ENCODE assay signal across 8 mouse cellular contexts in genomic region chr5:142817524-142818434, GRCm38 (mm10). TPM values are rescaled to one million over a fixed set of nuclear protein-coding genes. Genes with fewer than 3 reads are reported as not detected.
DNase-seq lines count a peak whose midpoint lies in the region; ATAC-seq lines count a peak whose summit lies in the region.

TSS of gene Tnrc18 (minus strand) at chr5:142817662.

- peak within 1 kb of the TSS; percentile 94 for H3K4me2 ChIP-seq in hindbrain, embryonic 12.5 days (replicated peaks)

- H3K4me3 ChIP-seq in hindbrain, embryonic 12.5 days: peak within 1 kb of the TSS; percentile 85

- H3K27me3 ChIP-seq in hindbrain, embryonic 12.5 days: no peaks in the 10 kb centered on the region

- no peaks in the 10 kb centered on the region for H3K9me3 ChIP-seq in hindbrain, embryonic 12.5 days (replicated peaks)

- peak; percentile 100 for DNase-seq in Muller cell, postnatal 12 days (ENCODE audit: inconsistent ontology term)
- peak; percentile 100 for DNase-seq in cerebellum, postnatal 10 days
- DNase-seq in frontal cortex, postnatal 14 days (ENCODE audit: low spot score in 2 of 2): peak; percentile 98 to 99
- DNase-seq in layer of hippocampus, postnatal 14 days (ENCODE audit: low spot score in 2 of 2): peak; percentile 100
- peak; percentile 99 for DNase-seq in lung, postnatal 10 days
- DNase-seq in ovary, postnatal 36 days (ENCODE audit: low spot score): peak; percentile 99
- peak; percentile 59 to 61 for DNase-seq in thymus, postnatal 36 days

- peak; percentile 76 for ATAC-seq in hindbrain, embryonic 12.5 days (ENCODE audit: low FRiP score)

- H3K27ac ChIP-seq in hindbrain, embryonic 12.5 days: peak within 1 kb of the TSS; percentile 100

- WGBS in hindbrain, embryonic 12.5 days: under 1% methylated on average over 55 of the region's 56 CpGs

- peaks cover 13% of the 10 kb centered on the region for H3K4me1 ChIP-seq in hindbrain, embryonic 12.5 days

- peak within 1 kb of the TSS; percentile 100 for H3K9ac ChIP-seq in hindbrain, embryonic 12.5 days

- no peaks in the 10 kb centered on the region for H3K36me3 ChIP-seq in hindbrain, embryonic 12.5 days

RNA-seq across cellular contexts. Expression of gene Tnrc18, which starts in this region (rescaled TPM):
- polyA plus RNA-seq in hindbrain, embryonic 12.5 days (2016; fragmentation: Nextera tagmentation; extraction: Ambion mirVana): 72.8 and 73.7 TPM in 2 replicates
- 100 to 1,000 TPM; 172 to 184 TPM for total RNA-seq in layer of hippocampus, postnatal 14 days (2021)

Comparison
In these comparisons a context has a peak if more than half of its experiments do, and no peak if none do; other contexts are left out.
1. Peak in every context shown above with its lines: DNase-seq, ATAC-seq, H3K4me3 ChIP-seq and H3K27ac ChIP-seq.